ENCODE assay signal across 16 mouse cellular contexts in the genomic region with DNA sequence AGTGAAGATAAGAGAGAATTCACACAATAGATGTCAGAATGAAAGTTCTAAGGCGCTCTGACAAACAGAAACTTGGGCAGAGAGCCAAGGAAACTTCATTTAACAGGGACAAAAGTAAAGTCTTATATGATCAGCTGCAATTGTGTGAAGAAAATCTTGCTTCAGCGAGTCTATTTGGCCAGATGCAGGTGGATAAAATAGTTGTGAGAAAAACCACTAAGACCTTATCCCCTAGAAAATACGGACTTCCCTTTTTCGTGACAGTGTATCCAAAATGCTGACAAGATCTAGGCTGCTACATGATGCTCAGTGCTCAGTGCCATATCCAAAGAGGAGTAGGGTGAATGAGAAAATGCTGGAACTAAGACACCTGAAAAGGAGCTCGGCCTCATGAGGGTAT.
"Had no signal": no experiment of that assay in that cellular context is flagged by ENCODE, and none has a peak within 500 bp of the region (broad histone marks: within the 10 kb centered on the region; RNA-seq: fewer than 3 reads in every experiment).

No protein-coding gene starts in this region.

- H3K27me3 ChIP-seq: limb, embryonic 12.5 days; limb, embryonic 15.5 days; liver, embryonic 13.5 days; megakaryocyte, embryonic 14.5 days had no signal

- ATAC-seq: intestine, postnatal 0 days had no signal

- DNase-seq: kidney, adult 2 months; kidney, postnatal 14 days; kidney, postnatal 4 days; layer of hippocampus, adult 9-11 months; liver, embryonic 13.5 days; lung, adult 18-20 months; midbrain, embryonic 14.5 days; thymus, adult 18-20 months; thymus, postnatal 36 days had no signal

- H3K36me3 ChIP-seq: limb, embryonic 12.5 days; limb, embryonic 15.5 days; liver, embryonic 13.5 days had no signal

- H3K27ac ChIP-seq: layer of hippocampus, adult 2 months; limb, embryonic 12.5 days; limb, embryonic 15.5 days; macrophage had no signal

- H3K9ac ChIP-seq: limb, embryonic 12.5 days; limb, embryonic 15.5 days; liver, embryonic 13.5 days had no signal

- H3K4me2 ChIP-seq: limb, embryonic 12.5 days; limb, embryonic 15.5 days; liver, embryonic 13.5 days; midbrain, embryonic 11.5 days had no signal

- H3K4me1 ChIP-seq: limb, embryonic 15.5 days; megakaryocyte, embryonic 14.5 days had no signal

- H3K4me3 ChIP-seq: layer of hippocampus, adult 2 months; limb, embryonic 12.5 days; limb, embryonic 15.5 days; liver, embryonic 13.5 days; megakaryocyte, embryonic 14.5 days had no signal

- H3K9me3 ChIP-seq: limb, embryonic 12.5 days; limb, embryonic 15.5 days; liver, embryonic 13.5 days had no signal
